Mouse (Mus musculus) brain, embryonic 18.5 days (tissue): Measurements from ENCODE around the gene Erlec1.

Experiments
- DNase-seq: peaks from one replicate; pipeline ENCODE4 v3.0.0-alpha.2; 2012; ENCODE audit warnings: low read depth, low spot score

Erlec1 gene

GRCm38 (mm10) chr11:30954279-30954725, at the start of gene Erlec1:
Gene Erlec1, minus strand, starts transcription at chr11:30954335.
- peak; percentile 86 for DNase-seq

GRCm38 (mm10) chr11:31001169-31001908, 47.2 kb upstream of the Erlec1 start:
- DNase-seq, result no peak

- DNase-seq, result no peak
Measured at GRCm38 (mm10) chr11:31000028-31000427, 45.9 kb upstream of the Erlec1 start.

GRCm38 (mm10) chr11:30998704-30999103, 44.6 kb upstream of the Erlec1 start:
- no peak for DNase-seq

GRCm38 (mm10) chr11:30998199-30998598, 44.1 kb upstream of the Erlec1 start:
- no peak for DNase-seq

- no peak for DNase-seq
Measured at GRCm38 (mm10) chr11:30996670-30997069, 42.5 kb upstream of the Erlec1 start.

GRCm38 (mm10) chr11:30986625-30987017, 32.5 kb upstream of the Erlec1 start:
- no peak for DNase-seq

GRCm38 (mm10) chr11:30985877-30986624, 31.9 kb upstream of the Erlec1 start, which contains the start of gene Chac2:
Gene Chac2, minus strand, starts transcription at chr11:30986350.
- DNase-seq, result peak; percentile 86

GRCm38 (mm10) chr11:30985237-30985636, 31.1 kb upstream of the Erlec1 start:
- no peak for DNase-seq

GRCm38 (mm10) chr11:30953469-30954154, 523 bp downstream of the Erlec1 start:
- peak; percentile 3 for DNase-seq

- no peak for DNase-seq
Measured at GRCm38 (mm10) chr11:30952829-30953228, 1.3 kb downstream of the Erlec1 start.

GRCm38 (mm10) chr11:30943522-30943921, 10.6 kb downstream of the Erlec1 start:
- no peak for DNase-seq

- no peak for DNase-seq
Measured at GRCm38 (mm10) chr11:30928498-30928897, 25.6 kb downstream of the Erlec1 start.

GRCm38 (mm10) chr11:30928079-30928478, 26.1 kb downstream of the Erlec1 start:
- DNase-seq, result no peak

GRCm38 (mm10) chr11:30923283-30923682, 30.9 kb downstream of the Erlec1 start:
- DNase-seq, result no peak

GRCm38 (mm10) chr11:30920641-30921040, 33.5 kb downstream of the Erlec1 start:
- no peak for DNase-seq

GRCm38 (mm10) chr11:30912311-30912710, 41.8 kb downstream of the Erlec1 start:
- no peak for DNase-seq

GRCm38 (mm10) chr11:30899312-30899711, 54.8 kb downstream of the Erlec1 start:
- no peak for DNase-seq

- DNase-seq, result no peak
Measured at GRCm38 (mm10) chr11:30896201-30896600, 57.9 kb downstream of the Erlec1 start.

- DNase-seq, result no peak
Measured at GRCm38 (mm10) chr11:30888153-30888552, 66.0 kb downstream of the Erlec1 start.

- peak; percentile 36 for DNase-seq
Measured at GRCm38 (mm10) chr11:30885171-30885871, 68.8 kb downstream of the Erlec1 start, which contains the start of the genes Gpr75 and Asb3. Gene Gpr75, plus strand, starts transcription at chr11:30885358. Gene Asb3, plus strand, starts transcription at chr11:30885416.
